Comparison of ENCODE assay signal across 17 mouse cellular contexts in the genomic region with DNA sequence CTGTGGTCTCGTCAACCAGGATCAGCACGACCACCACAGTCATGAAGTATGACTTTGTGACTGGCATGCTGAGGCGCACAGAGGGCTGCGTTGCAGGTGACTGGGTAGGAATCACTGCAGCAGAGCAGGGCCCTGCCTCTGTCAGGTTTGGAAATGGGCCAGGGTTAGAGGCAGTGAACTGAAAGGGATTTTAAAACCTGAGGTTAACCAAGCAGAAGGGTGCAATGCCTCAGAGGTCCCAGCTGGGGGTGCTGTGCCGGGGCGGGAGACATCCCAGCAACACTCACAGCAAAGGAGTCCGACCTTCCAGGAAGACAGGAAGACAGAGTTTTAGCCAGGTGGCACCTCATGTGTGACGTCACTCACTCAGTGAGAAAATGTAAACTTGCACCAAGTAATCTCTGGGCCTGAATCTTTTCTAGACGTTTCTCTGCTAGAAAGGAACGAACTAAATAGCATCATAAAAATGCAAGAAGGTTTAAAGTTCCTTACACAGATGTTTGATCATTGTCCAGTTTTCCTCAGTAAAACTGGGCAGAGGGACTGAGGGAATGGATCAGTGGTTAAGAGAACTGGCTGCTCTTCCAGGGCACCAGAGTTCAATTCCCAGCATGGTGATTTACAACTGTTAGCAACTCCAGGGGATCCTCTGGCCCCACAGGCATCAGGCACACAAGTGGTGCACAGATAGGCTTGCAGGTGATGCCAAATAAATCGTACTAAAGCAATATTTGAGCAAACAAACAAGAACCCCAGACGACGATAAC. TPM values are rescaled to one million over a fixed set of nuclear protein-coding genes. Genes with fewer than 3 reads are reported as not detected.
DNase-seq lines count a peak whose midpoint lies in the region; ATAC-seq and TF ChIP-seq lines count a peak whose summit lies in the region.
"Had no signal": no experiment of that assay in that cellular context is flagged by ENCODE, and none has a peak within 500 bp of the region (broad histone marks: within the 10 kb centered on the region; RNA-seq: fewer than 3 reads in every experiment).

A gene (minus strand): TSS at position 155 of the 767 bp plus-strand sequence.

- H3K4me3 ChIP-seq in lung, embryonic 14.5 days (ENCODE audit: low read depth, low read length): no peak within 1 kb of the TSS
- no peak within 1 kb of the TSS for H3K4me3 ChIP-seq in kidney, embryonic 16.5 days (ENCODE audit: low read length)
- H3K4me3 ChIP-seq: embryonic facial prominence, embryonic 15.5 days; left cerebral cortex, adult 2 months; liver, embryonic 15.5 days; myocyte had no signal

- H3K9ac ChIP-seq in lung, embryonic 14.5 days: no peak within 1 kb of the TSS
- H3K9ac ChIP-seq in kidney, embryonic 16.5 days (replicated peaks; ENCODE audit: low read length): no peak within 1 kb of the TSS
- H3K9ac ChIP-seq: embryonic facial prominence, embryonic 15.5 days; liver, embryonic 15.5 days had no signal

- no peaks in the 10 kb centered on the region for H3K36me3 ChIP-seq in lung, embryonic 14.5 days (ENCODE audit: insufficient read depth)
- H3K36me3 ChIP-seq in kidney, embryonic 16.5 days (ENCODE audit: insufficient read depth, low read length): no peaks in the 10 kb centered on the region
- H3K36me3 ChIP-seq: embryonic facial prominence, embryonic 15.5 days; liver, embryonic 15.5 days had no signal

- ATAC-seq in lung, embryonic 14.5 days (ENCODE audit: insufficient read depth): no peak
- peak; percentile 50 for ATAC-seq in kidney, embryonic 16.5 days (ENCODE audit: low FRiP score, low TSS enrichment)
- ATAC-seq: intestine, embryonic 16.5 days had no signal

- no peak for DNase-seq in lung, embryonic 14.5 days
- no peak for DNase-seq in lung, postnatal 4 days
- DNase-seq in R1 (ENCODE audit: low read depth, low spot score): peak; percentile 66
- peak; percentile 25 for DNase-seq in testis, postnatal 14 days (ENCODE audit: low spot score)
- DNase-seq in c-Kit-positive CD71-positive TER-119-positive erythroid progenitor cells, embryonic 14.5 days (ENCODE audit: low spot score): no peak
- DNase-seq in gastrocnemius, postnatal 36 days: no peak
- DNase-seq: heart, adult 11 months; thymus, postnatal 14 days had no signal

- H3K27ac ChIP-seq in lung, embryonic 14.5 days (ENCODE audit: low read depth): no peak within 1 kb of the TSS
- 0 out of 2 replicates have a peak within 1 kb of the TSS, but pooled peaks have one; percentile 1 for H3K27ac ChIP-seq in kidney, embryonic 16.5 days (ENCODE audit: low read length)
- H3K27ac ChIP-seq: embryonic facial prominence, embryonic 15.5 days; left cerebral cortex, adult 2 months; liver, embryonic 15.5 days had no signal

- H3K27me3 ChIP-seq in lung, embryonic 14.5 days (ENCODE audit: insufficient read depth, low read length): no peaks in the 10 kb centered on the region
- H3K27me3 ChIP-seq in kidney, embryonic 16.5 days (ENCODE audit: insufficient read depth, low read length): no peaks in the 10 kb centered on the region
- H3K27me3 ChIP-seq: embryonic facial prominence, embryonic 15.5 days; liver, embryonic 15.5 days had no signal

- H3K4me2 ChIP-seq in lung, embryonic 14.5 days: no peak within 1 kb of the TSS
- no peak within 1 kb of the TSS for H3K4me2 ChIP-seq in kidney, embryonic 16.5 days (replicated peaks; ENCODE audit: low read depth, low read length)
- H3K4me2 ChIP-seq: embryonic facial prominence, embryonic 15.5 days; liver, embryonic 15.5 days had no signal

- 48% methylated on average over 13 of the region's 13 CpGs for WGBS in lung, embryonic 14.5 days
- WGBS in kidney, embryonic 16.5 days: 26% methylated on average over 13 of the region's 13 CpGs

- no peaks in the 10 kb centered on the region for H3K4me1 ChIP-seq in lung, embryonic 14.5 days (ENCODE audit: insufficient read depth)
- peaks cover 20% of the 10 kb centered on the region for H3K4me1 ChIP-seq in kidney, embryonic 16.5 days (ENCODE audit: insufficient read depth, low read length)
- H3K4me1 ChIP-seq: embryonic facial prominence, embryonic 15.5 days; liver, embryonic 15.5 days had no signal

- intact Hi-C loops in gastrocnemius, postnatal 36 days (cut with DNase I): loop anchor here (5.0 kb wide), 1 partner anchor 63 kb away; a partner anchor contains a TSS

- TF ChIP-seq CTCF in lung, embryonic 14.5 days (IDR thresholded peaks at IDR 0.05; ENCODE audit: low read depth): peak; percentile 29; the same call in 1 of the 2 replicates

- H3K9me3 ChIP-seq in lung, embryonic 14.5 days (ENCODE audit: low read depth, low read length): no peaks in the 10 kb centered on the region
- H3K9me3 ChIP-seq in kidney, embryonic 16.5 days (ENCODE audit: low read length): peaks cover 4% of the 10 kb centered on the region; the same call in 1 of the 2 replicates
- H3K9me3 ChIP-seq: embryonic facial prominence, embryonic 15.5 days; liver, embryonic 15.5 days had no signal

RNA-seq across cellular contexts. Expression of the gene that starts here (rescaled TPM):
- not detected in 2 replicates for polyA plus RNA-seq in lung, embryonic 14.5 days (2014; fragmentation: Nextera tagmentation; extraction: Ambion mirVana)
- 2.1 and 2.8 TPM in 2 replicates for polyA plus RNA-seq in kidney, embryonic 16.5 days (2015; fragmentation: Nextera tagmentation; extraction: Ambion mirVana)
- total RNA-seq in gastrocnemius, postnatal 36 days (2021): not detected
- total RNA-seq: common myeloid progenitor, adult 5-6 weeks; heart, postnatal 25 days; left cerebral cortex, adult 2 months; megakaryocyte-erythroid progenitor cell, adult 5-6 weeks had no signal
- polyA plus RNA-seq: embryonic facial prominence, embryonic 15.5 days; intestine, embryonic 16.5 days; liver, embryonic 15.5 days; myocyte had no signal

Comparison
In these comparisons a context has a peak if more than half of its experiments do, and no peak if none do; other contexts are left out.
1. DNase-seq: peak in R1 (single experiment) and testis, postnatal 14 days (single experiment); none in lung, embryonic 14.5 days (single experiment), lung, postnatal 4 days (0 of 2), c-Kit-positive CD71-positive TER-119-positive erythroid progenitor cells, embryonic 14.5 days (single experiment) and gastrocnemius, postnatal 36 days (0 of 2).